Mouse (Mus musculus): Measurements from ENCODE around the gene Kmt5a. TPM values are rescaled to one million over a fixed set of nuclear protein-coding genes. Genes with fewer than 3 reads are reported as not detected.
"Not testable (repeated sequence)": the region's sequence is repeated elsewhere in the genome, so short reads cannot be mapped to it uniquely, and the experiment has no call there.

Kmt5a gene
- total RNA-seq, 2 experiments from 2014 or later = 163 to 210 TPM

DNA sequence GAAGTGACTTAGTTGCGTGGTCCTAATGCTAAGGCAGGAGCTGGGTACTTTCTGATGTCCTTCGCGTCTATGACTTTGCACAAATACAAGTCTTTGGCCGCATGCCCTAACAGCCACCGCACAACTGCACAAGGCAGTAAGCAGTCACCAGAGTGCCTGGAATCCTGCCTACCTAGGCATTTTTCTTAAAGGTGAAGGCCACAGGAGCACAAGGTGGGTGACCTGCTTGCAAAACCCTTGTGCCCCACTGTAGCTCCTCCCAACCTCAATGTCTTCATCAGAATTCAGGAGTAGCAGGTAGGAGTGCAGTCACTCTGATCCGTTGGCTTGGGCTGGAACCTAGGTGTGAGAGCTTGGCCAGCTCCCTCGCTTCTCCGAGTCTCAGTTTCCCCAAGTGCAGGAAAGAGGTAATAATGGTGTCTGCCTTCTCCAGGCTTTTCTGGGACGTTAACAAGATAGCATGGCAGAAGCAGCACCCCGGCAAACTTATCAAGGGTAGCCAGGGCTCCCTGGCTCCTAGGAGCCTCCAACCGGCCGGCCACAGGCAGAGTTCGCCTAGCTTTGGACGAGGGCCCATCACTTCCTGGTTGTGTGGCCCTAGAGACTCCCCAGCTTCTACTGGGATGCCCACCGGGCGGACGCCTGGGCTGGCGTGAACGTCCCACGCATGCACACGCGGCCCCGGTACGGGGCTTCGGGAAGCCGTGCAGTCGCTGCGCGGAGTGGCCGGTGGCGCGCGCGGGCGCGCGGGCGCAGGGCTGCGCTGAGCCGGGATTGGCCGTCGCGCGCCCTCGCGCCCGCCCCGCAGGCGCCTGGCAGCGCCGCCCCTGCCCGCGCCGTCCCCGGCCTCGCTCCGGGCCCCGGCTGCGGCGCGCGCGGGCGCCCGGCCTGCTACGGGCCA, 5.2 kb downstream of the Kmt5a start:
- ATAC-seq (replicated peaks; ENCODE audit: poor library complexity, severe bottlenecking) = peak; percentile 50

DNA sequence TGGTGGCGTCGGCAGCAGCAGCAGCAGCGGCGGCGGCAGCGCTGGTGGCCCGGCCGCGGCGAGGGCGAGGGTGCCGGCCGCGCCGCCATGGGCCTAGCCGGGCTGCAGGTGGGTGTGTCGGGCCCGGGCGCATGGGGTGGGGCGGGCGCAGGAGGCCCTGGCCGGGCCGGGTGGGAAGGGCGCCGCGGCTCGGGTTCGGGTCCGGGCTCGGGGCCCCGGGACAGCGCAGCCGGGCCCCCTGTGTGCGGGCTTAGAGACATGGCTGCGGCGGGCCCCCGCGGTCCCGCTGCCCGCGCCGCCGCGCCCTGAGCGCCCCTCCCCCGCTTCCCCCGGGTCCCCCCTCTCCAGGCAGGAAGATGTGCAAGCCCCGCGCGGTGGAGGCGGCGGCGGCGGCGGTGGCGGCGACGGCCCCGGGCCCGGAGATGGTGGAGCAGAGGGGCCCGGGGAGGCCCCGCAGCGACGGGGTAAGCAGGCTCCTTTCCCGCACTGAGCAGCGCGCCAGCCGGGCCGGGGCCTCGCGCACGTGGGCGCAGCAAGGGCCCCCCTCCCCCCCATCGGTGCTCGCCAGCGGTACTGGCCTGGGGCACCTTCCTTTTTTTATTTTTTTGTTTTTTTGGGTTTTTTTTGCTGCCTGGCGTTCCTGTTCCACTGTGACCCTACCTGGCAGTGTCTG, 6.0 kb downstream of the Kmt5a start:
- ATAC-seq (replicated peaks; ENCODE audit: poor library complexity, severe bottlenecking) = no peak

DNA sequence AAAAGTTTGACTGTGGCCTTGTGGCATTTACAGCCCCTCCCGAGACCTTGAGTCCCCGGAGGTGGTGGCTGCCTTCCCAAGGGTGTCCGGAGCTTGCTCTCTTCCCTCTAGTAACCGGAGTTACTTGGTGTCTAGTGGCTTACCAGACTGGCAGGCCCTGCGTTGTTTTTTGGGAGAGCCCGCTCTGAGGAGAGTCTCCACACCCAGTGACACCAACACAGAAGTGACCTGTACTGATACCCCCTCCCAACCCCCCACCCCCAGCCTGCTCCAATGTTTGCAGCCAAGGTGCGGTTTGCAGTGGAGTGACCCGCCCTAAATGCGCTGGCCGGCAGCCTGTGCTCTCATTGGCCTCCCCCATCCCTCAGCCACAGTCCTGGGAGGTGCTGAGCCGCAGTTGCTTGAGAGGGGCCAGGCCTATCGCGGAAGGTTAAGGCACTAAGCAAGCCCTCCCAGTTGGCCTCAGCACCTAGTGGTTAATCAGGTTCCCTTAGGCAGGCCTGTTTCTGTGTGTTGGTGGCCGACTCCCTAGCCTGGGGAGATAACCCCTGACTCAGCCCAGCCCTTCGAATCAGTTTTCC, 6.7 kb downstream of the Kmt5a start:
- peak; percentile 76 for ATAC-seq (replicated peaks; ENCODE audit: poor library complexity, severe bottlenecking)

DNA sequence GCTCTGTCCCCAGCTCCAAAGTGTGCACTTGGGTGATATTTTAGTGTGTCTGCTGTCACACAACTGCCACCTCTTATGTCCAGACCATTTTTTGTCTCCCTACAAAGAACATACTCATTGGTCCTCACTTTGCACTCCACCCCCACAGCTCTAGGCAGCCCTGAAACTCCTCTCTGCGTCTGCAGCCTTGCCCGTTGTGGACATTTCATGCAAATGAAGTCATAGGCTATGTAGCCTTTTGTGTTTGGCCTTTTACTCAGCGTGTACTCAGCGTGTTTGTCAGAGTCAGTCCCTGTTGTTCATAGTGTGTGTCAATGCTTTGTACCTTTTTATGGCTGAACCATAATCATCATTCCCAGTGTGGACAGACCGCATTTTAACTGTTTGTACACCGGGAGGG, 9.8 kb downstream of the Kmt5a start:
- no peak for ATAC-seq (replicated peaks; ENCODE audit: poor library complexity, severe bottlenecking)

DNA sequence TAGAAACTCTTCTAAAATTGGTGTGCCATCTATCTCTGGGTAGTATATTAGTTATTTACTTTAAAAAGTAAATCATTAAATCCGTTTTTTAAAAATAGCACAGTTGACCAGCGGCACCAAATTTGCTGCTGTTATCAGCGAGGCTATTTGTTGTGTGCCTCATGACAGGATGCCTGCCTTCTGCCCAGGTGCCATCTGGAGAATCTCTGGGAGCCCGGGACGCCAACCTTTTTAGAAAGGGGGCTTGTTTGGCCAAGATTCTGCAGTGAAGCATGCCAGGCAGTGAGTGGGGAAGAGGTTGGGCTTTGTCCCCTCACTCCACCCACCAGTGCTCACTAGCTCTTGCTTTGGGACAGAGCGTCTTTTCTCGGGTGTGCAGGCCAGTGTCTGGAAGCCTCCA, 10.3 kb downstream of the Kmt5a start:
- ATAC-seq (replicated peaks; ENCODE audit: poor library complexity, severe bottlenecking) = no peak

DNA sequence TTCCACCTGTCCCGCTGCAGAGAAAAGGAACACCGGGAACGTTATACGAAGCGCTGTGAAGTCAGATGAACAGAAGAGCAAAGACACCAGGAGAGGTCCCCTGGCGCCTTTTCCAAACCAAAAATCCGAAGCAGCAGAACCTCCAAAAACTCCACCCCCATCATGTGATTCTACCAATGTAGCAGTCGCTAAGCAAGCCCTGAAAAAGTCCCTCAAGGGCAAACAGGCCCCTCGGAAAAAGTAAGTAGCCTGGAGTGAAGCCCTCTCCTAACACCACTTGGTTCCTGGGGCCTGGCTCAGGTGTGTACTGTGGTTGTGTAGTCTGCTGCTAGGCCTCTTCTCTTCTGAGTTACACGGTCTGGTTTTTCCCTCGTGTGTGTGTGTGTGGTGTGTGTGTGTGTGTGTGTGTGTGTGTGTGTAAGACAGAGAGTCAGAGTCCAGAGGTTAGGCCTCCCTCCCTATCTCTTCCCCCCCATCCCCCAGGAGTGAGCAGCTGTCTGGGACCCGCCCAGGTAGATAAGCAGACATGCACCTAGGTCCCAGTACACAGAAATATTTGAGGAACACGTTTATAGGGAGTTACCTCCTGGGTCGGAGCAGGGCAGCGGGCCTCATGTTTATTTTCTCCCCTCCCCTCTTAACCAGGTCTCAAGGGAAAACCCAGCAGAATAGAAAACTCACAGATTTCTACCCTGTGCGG, 11.1 kb downstream of the Kmt5a start:
- ATAC-seq (replicated peaks; ENCODE audit: poor library complexity, severe bottlenecking) = no peak

DNA sequence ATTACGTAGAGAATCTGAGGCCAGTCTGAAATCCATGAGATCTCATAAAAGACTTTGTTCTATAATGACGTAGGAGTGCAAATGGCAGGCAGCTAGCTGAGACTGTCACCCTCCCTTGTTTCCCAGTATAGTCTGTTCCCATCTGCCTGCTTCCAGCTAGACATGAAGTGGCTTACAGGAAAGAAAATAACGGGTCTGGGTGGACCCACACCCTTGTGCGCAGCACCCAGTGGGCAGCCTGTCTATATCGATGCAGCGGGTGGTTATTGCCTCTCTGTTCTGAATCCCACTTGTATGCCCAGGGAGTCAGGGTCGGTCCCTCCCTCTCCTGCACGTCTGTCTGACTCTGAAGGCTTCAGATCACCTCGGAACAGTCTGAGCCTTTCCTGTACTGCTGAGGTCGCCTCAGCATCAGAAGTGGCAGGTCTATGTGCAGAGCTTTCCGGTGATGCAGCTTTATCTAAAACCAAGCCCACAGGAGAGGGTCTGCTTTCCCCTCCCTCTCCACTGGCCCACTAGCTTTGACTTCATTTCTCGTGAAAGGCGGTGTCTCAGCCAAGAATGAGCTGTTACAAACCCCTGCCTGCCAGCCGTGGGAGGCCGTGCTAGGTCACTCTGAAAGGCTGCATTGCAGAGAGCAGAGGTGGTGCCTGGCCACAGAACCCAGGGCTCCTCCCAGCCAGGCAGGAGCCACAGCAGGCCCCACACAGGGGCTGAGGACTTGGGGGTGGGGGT, 12.9 kb downstream of the Kmt5a start:
- ATAC-seq (replicated peaks; ENCODE audit: poor library complexity, severe bottlenecking) = no peak

DNA sequence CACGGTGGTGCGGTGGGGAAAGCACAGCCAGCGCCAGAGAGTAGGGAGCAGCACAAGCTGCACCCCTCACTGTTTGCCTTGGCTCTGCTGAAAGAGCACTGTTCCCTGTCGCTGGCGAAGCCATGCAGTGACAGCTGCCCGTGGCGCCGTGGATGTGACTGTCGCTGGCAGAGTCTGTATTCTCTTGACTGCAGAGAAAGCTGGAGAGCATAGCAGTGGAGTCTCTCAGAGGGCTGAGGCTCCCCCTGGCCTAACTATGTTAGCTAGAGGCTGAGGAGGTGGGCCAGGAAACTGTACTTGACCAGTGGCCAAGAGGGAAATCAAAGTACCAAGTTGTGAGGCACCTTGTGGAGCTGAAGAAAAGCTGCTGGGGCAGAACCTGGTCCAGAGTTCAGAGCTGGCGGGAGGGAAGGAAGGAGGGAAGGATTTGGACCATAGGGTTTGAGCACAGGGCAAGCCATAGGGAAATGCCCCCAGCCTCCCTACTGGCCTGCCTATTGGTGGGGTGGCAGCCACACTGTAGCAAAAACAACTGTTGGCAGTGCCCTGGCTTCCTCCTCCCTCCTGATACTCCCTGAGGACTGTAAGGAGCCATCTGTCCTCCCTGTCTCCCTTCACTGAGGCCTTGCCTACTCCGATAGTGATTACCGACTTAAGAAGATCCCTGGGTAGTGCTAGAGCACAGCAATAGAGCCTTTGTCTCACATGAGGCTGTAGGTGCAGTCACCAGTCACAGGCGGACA, 13.8 kb downstream of the Kmt5a start:
- no peak for ATAC-seq (replicated peaks; ENCODE audit: poor library complexity, severe bottlenecking)

DNA sequence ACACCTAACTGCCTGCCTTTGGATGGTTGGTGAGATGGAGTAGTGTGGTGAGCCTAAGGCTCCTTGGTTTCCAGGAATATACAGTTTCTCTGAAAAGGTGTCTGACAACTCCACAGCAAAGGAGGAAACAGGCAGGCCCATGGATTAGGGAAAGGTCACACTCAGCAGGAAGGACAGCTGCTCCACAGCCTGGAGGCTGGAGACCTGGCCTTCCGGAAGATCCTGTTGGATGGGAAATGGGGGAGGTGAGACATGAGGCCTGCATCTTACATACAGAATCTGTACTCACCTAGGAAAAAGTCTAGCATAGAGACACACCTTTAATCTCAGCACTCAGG, 14.3 kb downstream of the Kmt5a start:
- no peak for ATAC-seq (replicated peaks; ENCODE audit: poor library complexity, severe bottlenecking)

DNA sequence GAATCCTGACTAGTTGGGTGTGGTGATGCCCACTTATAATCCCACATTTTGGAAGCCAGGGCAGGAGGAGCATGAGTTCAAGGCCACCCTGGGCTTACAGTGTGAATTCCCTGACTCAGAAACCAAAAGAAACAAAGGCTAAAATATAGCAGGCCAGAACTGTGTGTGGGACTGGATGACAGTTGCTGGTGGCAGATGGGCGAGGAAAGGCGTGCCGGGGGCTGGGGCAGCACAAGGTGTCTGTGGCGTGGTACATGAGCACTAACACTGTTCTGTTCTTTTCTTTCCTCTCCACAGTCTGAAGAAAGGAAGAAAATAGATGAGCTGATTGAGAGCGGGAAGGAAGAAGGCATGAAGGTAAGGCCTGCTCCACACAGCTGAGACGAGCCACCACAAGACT, 17.0 kb downstream of the Kmt5a start:
- ATAC-seq (replicated peaks; ENCODE audit: poor library complexity, severe bottlenecking) = no peak

DNA sequence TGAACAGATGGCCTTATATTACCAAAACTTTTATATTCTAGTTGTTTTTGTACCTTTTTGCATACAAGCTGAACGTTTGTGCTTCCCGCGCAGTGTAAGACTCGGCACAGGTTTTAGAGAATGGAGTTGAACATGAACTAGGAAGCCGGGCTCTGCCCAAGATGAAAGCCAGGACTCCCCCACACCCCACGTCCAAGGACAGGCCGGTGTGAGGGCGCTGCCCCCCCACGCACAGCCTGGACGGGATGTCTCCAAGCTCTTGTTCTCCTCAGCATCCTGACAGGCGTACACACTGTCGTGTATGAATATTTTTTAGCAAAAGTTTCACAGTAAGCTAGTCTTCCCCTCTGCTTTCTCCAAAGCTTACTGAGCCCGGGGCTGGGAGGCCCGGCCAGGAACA, 21.2 kb downstream of the Kmt5a start:
- not testable (repeated sequence) for ATAC-seq (replicated peaks; ENCODE audit: poor library complexity, severe bottlenecking)

DNA sequence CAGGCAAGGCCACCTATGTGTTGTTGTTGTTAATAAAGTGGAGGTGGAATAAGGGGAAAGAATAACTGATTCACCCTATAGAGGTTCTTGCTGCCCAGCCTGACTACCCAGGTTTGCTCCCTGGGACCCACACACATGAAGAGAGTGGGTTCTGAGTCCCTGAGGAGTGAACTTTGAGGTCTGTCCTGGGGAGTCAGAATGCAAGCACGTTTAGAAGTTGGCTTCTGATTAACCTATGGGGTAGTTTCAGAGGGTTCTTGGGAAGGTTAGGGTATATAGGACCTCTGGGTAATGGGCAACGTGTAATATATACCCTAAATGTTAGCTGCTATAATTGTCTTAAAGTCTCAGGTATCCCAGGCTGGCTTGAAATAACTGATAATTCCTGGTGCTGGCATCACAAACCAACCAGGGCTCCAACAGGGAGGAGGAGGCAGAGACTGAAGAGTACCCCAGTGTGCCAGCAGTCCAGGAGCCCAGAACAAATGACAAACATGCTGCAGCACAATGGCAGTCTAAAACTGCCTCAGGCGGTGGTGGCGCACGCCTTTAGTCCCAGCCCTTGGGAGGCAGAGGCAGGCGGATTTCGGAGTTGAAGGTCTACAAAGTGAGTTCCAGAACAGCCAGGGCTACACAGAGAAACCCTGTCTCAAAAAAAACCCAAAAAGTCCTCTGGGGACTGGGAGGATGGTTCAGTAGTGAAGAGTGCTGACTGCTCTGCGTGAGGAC, 22.7 kb downstream of the Kmt5a start:
- no peak for ATAC-seq (replicated peaks; ENCODE audit: poor library complexity, severe bottlenecking)

DNA sequence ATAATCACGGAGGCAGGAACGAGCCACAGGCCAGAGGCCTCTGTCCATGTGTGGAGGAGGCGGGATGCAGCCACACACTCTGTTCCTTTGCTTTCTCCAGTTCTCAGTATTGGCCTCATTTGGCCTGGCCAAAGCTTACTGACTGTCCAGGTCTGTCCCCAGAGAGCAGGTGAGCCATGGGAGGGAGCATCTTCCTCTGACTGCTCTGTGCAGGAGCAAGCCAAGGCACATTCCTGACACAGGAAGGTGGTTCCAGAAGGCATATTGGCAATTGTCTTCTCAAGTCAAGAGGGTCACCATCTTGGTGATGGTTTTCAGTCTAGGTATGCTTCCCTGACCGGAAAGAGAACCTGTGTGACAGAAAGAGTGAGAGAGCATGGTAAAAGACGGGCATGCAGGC, 23.7 kb downstream of the Kmt5a start:
- ATAC-seq (replicated peaks; ENCODE audit: poor library complexity, severe bottlenecking) = no peak

DNA sequence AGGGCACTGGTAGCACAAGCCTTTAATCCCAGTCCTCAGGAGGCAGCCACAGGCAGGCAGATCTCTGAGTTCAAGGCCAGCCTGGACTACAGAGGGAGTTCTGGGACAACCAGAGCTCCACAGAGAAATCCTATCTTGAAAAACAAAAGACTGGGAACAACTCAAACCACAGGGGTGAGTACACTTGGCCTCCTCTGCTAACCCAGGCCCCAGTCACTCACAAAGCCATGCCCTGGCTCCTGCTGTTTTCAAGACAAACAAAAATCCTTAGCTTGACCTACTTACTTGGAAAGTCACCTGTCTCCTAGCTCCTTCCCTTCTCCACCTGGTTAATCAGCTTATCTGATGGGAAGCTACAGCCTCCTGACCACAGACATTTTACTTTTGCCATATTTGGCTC, 25.2 kb downstream of the Kmt5a start:
- ATAC-seq (replicated peaks; ENCODE audit: poor library complexity, severe bottlenecking) = no peak

DNA sequence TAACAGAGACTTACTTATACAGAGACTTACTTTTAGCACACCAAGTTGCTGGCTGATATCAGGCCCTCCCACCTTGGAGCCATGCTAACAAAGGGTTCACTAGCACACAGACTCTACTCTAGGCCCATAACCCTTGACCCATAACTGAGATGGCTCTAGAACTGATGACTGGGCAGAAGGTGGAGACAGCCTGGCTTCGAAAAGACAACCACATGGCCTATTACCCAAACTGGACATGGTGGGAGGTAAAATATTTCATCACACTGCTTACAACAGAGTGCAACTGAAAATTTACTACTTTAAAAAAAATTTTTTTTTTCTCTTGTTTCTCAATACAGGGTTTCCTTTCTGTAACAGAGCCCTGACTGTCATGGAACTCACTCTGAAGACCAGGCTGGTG, 28.0 kb downstream of the Kmt5a start:
- peak; percentile 74 for ATAC-seq (replicated peaks; ENCODE audit: poor library complexity, severe bottlenecking)

DNA sequence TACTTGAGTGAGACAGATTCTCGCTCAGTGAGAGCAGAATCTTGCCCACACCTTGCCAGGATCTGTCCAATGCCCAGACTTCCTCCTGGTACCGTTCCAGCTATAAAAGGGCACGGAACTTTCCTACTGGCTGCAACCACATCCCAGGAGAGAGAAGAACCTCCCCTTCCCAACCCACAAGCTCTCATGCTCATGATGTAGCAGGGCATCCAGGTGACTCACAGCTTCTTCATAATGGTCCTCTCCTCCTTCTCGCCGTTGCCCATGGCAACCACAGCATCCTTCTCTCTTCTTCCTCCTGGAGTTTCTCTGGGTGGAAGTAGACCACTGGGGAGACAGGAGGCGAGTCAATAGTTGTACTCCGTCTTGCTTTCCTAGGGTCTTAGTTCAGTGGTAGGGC, 28.6 kb downstream of the Kmt5a start:
- ATAC-seq (replicated peaks; ENCODE audit: poor library complexity, severe bottlenecking) = peak; percentile 24; the same call in 1 of the 2 replicates

DNA sequence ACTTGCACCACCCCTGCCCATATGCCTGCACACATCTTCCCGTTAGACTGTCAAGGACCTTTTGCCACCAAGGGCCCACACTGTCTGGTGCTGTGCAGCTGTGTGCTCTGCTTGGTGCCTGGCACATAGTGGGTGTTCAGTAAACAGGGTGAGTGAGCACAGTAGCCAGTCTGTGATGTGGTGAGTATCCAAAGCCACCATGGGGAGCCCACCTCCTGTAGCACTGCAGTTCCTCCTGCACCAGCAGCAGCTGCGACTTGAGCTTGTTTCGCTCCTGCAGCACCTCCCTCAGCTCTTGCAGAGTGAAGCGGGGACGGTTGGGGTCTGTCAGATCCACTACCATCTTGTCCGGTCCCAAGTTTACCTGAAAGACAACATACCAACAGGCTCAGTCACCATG, 29.8 kb downstream of the Kmt5a start:
- ATAC-seq (replicated peaks; ENCODE audit: poor library complexity, severe bottlenecking) = no peak

DNA sequence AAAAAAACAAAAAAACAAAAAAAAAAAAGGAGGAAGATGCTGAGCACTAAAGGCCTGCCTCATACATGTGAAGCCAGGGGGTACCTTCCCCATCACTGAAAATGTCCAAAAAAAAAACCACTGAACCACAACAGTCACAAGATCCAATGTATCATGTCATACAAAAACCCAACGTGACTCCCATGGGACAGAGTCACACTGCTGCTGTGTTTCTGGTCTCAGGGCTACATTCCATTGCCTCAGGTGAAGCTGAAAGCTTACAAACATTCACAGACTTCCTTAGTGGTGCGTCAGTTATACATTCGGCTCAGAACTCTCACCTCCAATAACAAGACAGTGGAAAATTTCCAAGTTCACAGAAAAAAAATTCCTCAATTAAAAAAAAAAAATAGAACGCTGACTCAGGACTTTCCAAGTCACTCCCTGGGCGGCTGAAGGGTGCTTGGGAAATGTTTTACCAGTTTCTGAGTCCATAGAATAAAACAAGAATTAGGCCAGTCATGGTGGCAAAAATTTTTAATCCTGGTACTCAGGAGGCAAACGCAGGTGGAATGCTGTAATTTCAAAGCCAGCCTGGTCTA, 31.0 kb downstream of the Kmt5a start:
- no peak for ATAC-seq (replicated peaks; ENCODE audit: poor library complexity, severe bottlenecking)

DNA sequence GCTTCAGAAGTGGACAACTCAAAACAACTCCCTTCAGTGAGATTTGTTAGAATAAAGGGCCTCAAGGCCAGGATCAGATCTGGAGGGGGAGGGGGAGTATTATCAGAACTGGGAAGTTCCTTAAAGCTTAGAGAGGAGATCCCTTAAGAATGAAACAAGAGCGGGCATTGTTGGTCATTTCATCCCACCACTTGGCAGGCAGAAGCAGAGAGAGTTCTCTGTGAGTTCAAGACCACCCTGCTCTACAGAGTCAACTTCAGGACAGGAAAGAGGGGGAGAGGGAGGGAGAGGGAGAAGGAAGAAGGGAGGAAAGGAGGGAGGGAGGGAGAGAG, 39.1 kb downstream of the Kmt5a start:
- ATAC-seq (replicated peaks; ENCODE audit: poor library complexity, severe bottlenecking) = no peak

All from granulocyte monocyte progenitor cell, adult 5-6 weeks (primary cell).